Mouse (Mus musculus) midbrain, embryonic 10.5 days (tissue): Measurements from ENCODE around the gene Sept8. TPM values are rescaled to one million over a fixed set of nuclear protein-coding genes. Genes with fewer than 3 reads are reported as not detected.

ENCODE experiments used
- DNase-seq: peaks from one replicate; pipeline ENCODE4 v3.0.0-alpha.2; 2017; ENCODE audit warnings: low spot score
- H3K27ac ChIP-seq: fragments of 300-500 bp; sonication (generic); replicated peaks from 2 replicates; pipeline ENCODE4 v1.5.1; 2016; ENCODE audit warnings: mild to moderate bottlenecking
- H3K27me3 ChIP-seq: fragments of 300-500 bp; sonication (generic); 2 replicates; pipeline ENCODE4 v1.6.1; 2016; ENCODE audit warnings: low read depth, mild to moderate bottlenecking; ENCODE audit not compliant: poor library complexity, severe bottlenecking
- H3K36me3 ChIP-seq: fragments of 300-500 bp; sonication (generic); 2 replicates; pipeline ENCODE4 v1.6.1; 2016; ENCODE audit warnings: mild to moderate bottlenecking, moderate library complexity
- H3K4me1 ChIP-seq: fragments of 300-500 bp; sonication (generic); 2 replicates; pipeline ENCODE4 v1.6.1; 2016
- H3K4me3 ChIP-seq: fragments of 300-500 bp; sonication (generic); 2 replicates; pipeline ENCODE4 v1.5.1; 2016; ENCODE audit warnings: mild to moderate bottlenecking, moderate library complexity
- H3K9me3 ChIP-seq: fragments of 300-500 bp; sonication (generic); replicated peaks from 2 replicates; pipeline ENCODE4 v1.6.1; 2016; ENCODE audit warnings: mild to moderate bottlenecking
- WGBS: fragments of 180-500 bp; shearing (Covaris S2); methylation state at CpG from one replicate; pipeline ENCODE4 v1.1.7; 2016; 5-methylcytosine and 5-hydroxymethylcytosine counted together
- polyA plus RNA-seq: library from polyadenylated mRNA; unstranded; fragments of >200 nt; fragmentation: Nextera tagmentation; extraction: Ambion mirVana; gene quantifications from 2 replicates; pipeline ENCODE4 v1.2.1, GENCODE M21; 2016

Gene Sept8
- polyA plus RNA-seq, 1 experiment from 2014 or later: 18.0 TPM

- DNase-seq: no peak
- H3K4me1 ChIP-seq: peaks cover 32% of the 10 kb centered on the region
- peaks cover 96% of the 10 kb centered on the region for H3K27me3 ChIP-seq
- H3K36me3 ChIP-seq: no peaks in the 10 kb centered on the region
- no peak overlapping the region for H3K27ac ChIP-seq
- H3K9me3 ChIP-seq: peaks cover 12% of the 10 kb centered on the region
- H3K4me3 ChIP-seq: no peak overlapping the region
- WGBS: 79% methylated on average over 9 of the region's 9 CpGs
Observed at GRCm38 (mm10) chr11:53483159-53483891, 35.7 kb upstream of the Sept8 start.

- Histone ChIP-seq H3K36me3 (no peaks in the 10 kb centered on the region), H3K27me3 (peaks cover 96% of the 10 kb centered on the region), H3K9me3 (0 out of 2 replicates have a peak, but pooled peaks cover 2% of the 10 kb centered on the region), H3K4me3 (no peak overlapping the region), H3K27ac (no peak overlapping the region), H3K4me1 (peaks cover 29% of the 10 kb centered on the region)
- no peak for DNase-seq
- 47% methylated on average over 3 of the region's 3 CpGs for WGBS
Observed at GRCm38 (mm10) chr11:53485719-53486118, 33.3 kb upstream of the Sept8 start.

GRCm38 (mm10) chr11:53486351-53486750 is 32.7 kb upstream of the Sept8 start:
- 58% methylated on average over 3 of the region's 3 CpGs for WGBS
- H3K27me3 ChIP-seq: peaks cover 96% of the 10 kb centered on the region

GRCm38 (mm10) chr11:53486822-53487594 is 32.0 kb upstream of the Sept8 start:
- Histone ChIP-seq H3K27ac (no peak overlapping the region; the same call in 1 of the 2 replicates), H3K27me3 (peaks cover 91% of the 10 kb centered on the region), H3K4me1 (peaks cover 41% of the 10 kb centered on the region), H3K36me3 (no peaks in the 10 kb centered on the region), H3K9me3 (no peaks in the 10 kb centered on the region), H3K4me3 (peak overlapping the region; percentile 33)
- 10% methylated on average over 27 of the region's 27 CpGs for WGBS
- DNase-seq: no peak

More at GRCm38 (mm10) chr11:53486351-53486750, 32.7 kb upstream of the Sept8 start:
- H3K4me1 ChIP-seq: peaks cover 35% of the 10 kb centered on the region
- no peaks in the 10 kb centered on the region for H3K9me3 ChIP-seq
- no peaks in the 10 kb centered on the region for H3K36me3 ChIP-seq
- DNase-seq: no peak
- H3K27ac ChIP-seq: no peak overlapping the region
- H3K4me3 ChIP-seq: no peak overlapping the region

- H3K9me3 ChIP-seq: no peaks in the 10 kb centered on the region
- WGBS: 91% methylated on average over 5 of the region's 5 CpGs
- H3K27ac ChIP-seq: no peak overlapping the region
- DNase-seq: no peak
- no peak overlapping the region for H3K4me3 ChIP-seq
- peaks cover 78% of the 10 kb centered on the region for H3K27me3 ChIP-seq
- H3K36me3 ChIP-seq: no peaks in the 10 kb centered on the region
- peaks cover 61% of the 10 kb centered on the region for H3K4me1 ChIP-seq
Observed at GRCm38 (mm10) chr11:53489007-53489406, 30.1 kb upstream of the Sept8 start.

GRCm38 (mm10) chr11:53489421-53489820 is 29.6 kb upstream of the Sept8 start:
- no peak for DNase-seq
- 57% methylated on average over 9 of the region's 9 CpGs for WGBS
- Histone ChIP-seq H3K9me3 (no peaks in the 10 kb centered on the region), H3K4me1 (peaks cover 63% of the 10 kb centered on the region), H3K27ac (no peak overlapping the region), H3K4me3 (no peak overlapping the region), H3K27me3 (peaks cover 76% of the 10 kb centered on the region), H3K36me3 (no peaks in the 10 kb centered on the region)

- no peaks in the 10 kb centered on the region for H3K9me3 ChIP-seq
- WGBS: 9% methylated on average over 8 of the region's 8 CpGs
- peak overlapping the region; percentile 65 for H3K27ac ChIP-seq
- peak; percentile 70 for DNase-seq
- H3K36me3 ChIP-seq: no peaks in the 10 kb centered on the region
- H3K4me3 ChIP-seq: peak overlapping the region; percentile 23; the same call in 1 of the 2 replicates
- peaks cover 77% of the 10 kb centered on the region for H3K27me3 ChIP-seq
- peaks cover 78% of the 10 kb centered on the region for H3K4me1 ChIP-seq
Observed at GRCm38 (mm10) chr11:53491954-53492401, 27.1 kb upstream of the Sept8 start.

- H3K27me3 ChIP-seq: peaks cover 77% of the 10 kb centered on the region
- H3K9me3 ChIP-seq: no peaks in the 10 kb centered on the region
- H3K4me1 ChIP-seq: peaks cover 75% of the 10 kb centered on the region
- DNase-seq: peak; percentile 39
- WGBS: 35% methylated on average over 3 of the region's 3 CpGs
- no peaks in the 10 kb centered on the region for H3K36me3 ChIP-seq
- H3K4me3 ChIP-seq: no peak overlapping the region
- no peak overlapping the region for H3K27ac ChIP-seq
Observed at GRCm38 (mm10) chr11:53493243-53493955, 25.7 kb upstream of the Sept8 start.

GRCm38 (mm10) chr11:53495417-53495816 is 23.6 kb upstream of the Sept8 start:
- Histone ChIP-seq H3K4me1 (peaks cover 65% of the 10 kb centered on the region), H3K9me3 (no peaks in the 10 kb centered on the region), H3K27ac (peak overlapping the region; percentile 0; the same call in 1 of the 2 replicates), H3K27me3 (peaks cover 78% of the 10 kb centered on the region), H3K4me3 (no peak overlapping the region), H3K36me3 (no peaks in the 10 kb centered on the region)
- 18% methylated on average over 6 of the region's 6 CpGs for WGBS
- DNase-seq: no peak

- H3K4me3 ChIP-seq: no peak overlapping the region
- DNase-seq: no peak
- 0 out of 2 replicates have a peak overlapping the region, but pooled peaks have one; percentile 4 for H3K27ac ChIP-seq
- peaks cover 82% of the 10 kb centered on the region for H3K27me3 ChIP-seq
- no peaks in the 10 kb centered on the region for H3K9me3 ChIP-seq
- no peaks in the 10 kb centered on the region for H3K36me3 ChIP-seq
- 84% methylated on average over 6 of the region's 6 CpGs for WGBS
- H3K4me1 ChIP-seq: peaks cover 57% of the 10 kb centered on the region
Observed at GRCm38 (mm10) chr11:53496946-53497345, 22.1 kb upstream of the Sept8 start.

GRCm38 (mm10) chr11:53500569-53500968 is 18.5 kb upstream of the Sept8 start:
- peak overlapping the region; percentile 27; the same call in 1 of the 2 replicates for H3K4me3 ChIP-seq
- DNase-seq: no peak
- H3K27me3 ChIP-seq: peaks cover 88% of the 10 kb centered on the region
- peaks cover 30% of the 10 kb centered on the region for H3K4me1 ChIP-seq
- WGBS: 13% methylated on average over 11 of the region's 11 CpGs
- H3K27ac ChIP-seq: no peak overlapping the region
- H3K9me3 ChIP-seq: no peaks in the 10 kb centered on the region
- no peaks in the 10 kb centered on the region for H3K36me3 ChIP-seq

GRCm38 (mm10) chr11:53502039-53502765 is 16.9 kb upstream of the Sept8 start:
- Histone ChIP-seq H3K9me3 (no peaks in the 10 kb centered on the region), H3K4me3 (no peak overlapping the region), H3K27ac (no peak overlapping the region), H3K27me3 (peaks cover 74% of the 10 kb centered on the region), H3K4me1 (peaks cover 15% of the 10 kb centered on the region), H3K36me3 (no peaks in the 10 kb centered on the region)
- 84% methylated on average over 8 of the region's 8 CpGs for WGBS
- no peak for DNase-seq
